Mouse (Mus musculus) heart, adult 2 months (tissue): ENCODE results near the gene Uqcr10. TPM values are rescaled to one million over a fixed set of nuclear protein-coding genes. Genes with fewer than 3 reads are reported as not detected.

Source experiments
- DNase-seq, 2 experiments: peaks; one replicate each; pipeline ENCODE4 v3.0.0; 2021
- H3K27ac ChIP-seq: fragments of 200-600 bp; 2 replicates; pipeline ENCODE4 v1.8.1; 2022
- H3K27me3 ChIP-seq: fragments of 200-500 bp; 2 replicates; pipeline ENCODE4 v1.6.1; 2012; ENCODE audit warnings: mild to moderate bottlenecking, low read length, inconsistent platforms, mixed read lengths; ENCODE audit not compliant: control insufficient read depth, insufficient read depth
- H3K36me3 ChIP-seq: fragments of 200-500 bp; 2 replicates; pipeline ENCODE4 v1.6.1; 2012; ENCODE audit warnings: low read length, inconsistent platforms; ENCODE audit not compliant: control insufficient read depth, insufficient read depth
- H3K4me1 ChIP-seq: fragments of 200-500 bp; 2 replicates; pipeline ENCODE4 v1.6.1; 2011; ENCODE audit warnings: low read length; ENCODE audit not compliant: control insufficient read depth, insufficient read depth
- H3K4me3 ChIP-seq: fragments of 200-600 bp; 2 replicates; pipeline ENCODE4 v1.8.1; 2022
- H3K79me2 ChIP-seq: fragments of 200-500 bp; replicated peaks from 2 replicates; pipeline ENCODE4 v1.6.1; 2012; ENCODE audit warnings: mild to moderate bottlenecking, inconsistent platforms, low read length, moderate library complexity, mixed read lengths; ENCODE audit not compliant: control insufficient read depth, insufficient read depth
- H3K9ac ChIP-seq: fragments of 200-500 bp; 2 replicates; pipeline ENCODE4 v1.6.1; 2012; ENCODE audit warnings: low read depth, mild to moderate bottlenecking, control low read depth, inconsistent platforms, low read length, mixed read lengths
- CTCF ChIP-seq: fragments of 200-600 bp; IDR thresholded peaks from 2 replicates; pipeline ENCODE4 v1.8.1; 2022; ENCODE audit warnings: antibody characterized with exemption, mild to moderate bottlenecking, moderate library complexity
- EP300 ChIP-seq: fragments of 200-500 bp; IDR thresholded peaks from 2 replicates; pipeline ENCODE4 v1.6.1; 2011; ENCODE audit warnings: low read depth, low read length, control low read depth; ENCODE audit not compliant: insufficient read depth
- POLR2A ChIP-seq: fragments of 200-500 bp; IDR thresholded peaks from 2 replicates; pipeline ENCODE4 v1.6.1; 2011; ENCODE audit warnings: mild to moderate bottlenecking, low read depth, low read length, control low read depth; ENCODE audit not compliant: insufficient read depth
- WGBS: fragments of 180-500 bp; shearing (Covaris S2); methylation state at CpG from one replicate; pipeline ENCODE4 v1.1.7; 2018; 5-methylcytosine and 5-hydroxymethylcytosine counted together
- intact Hi-C: fragments of 180-260 bp; cut with DNase I; formaldehyde crosslinking; loops from one replicate; pipeline ENCODE4 v1.15.1; 2025
- polyA plus RNA-seq: library from polyadenylated mRNA; depleted of rRNA; stranded (reverse); fragments of >200 nt; gene quantifications from 2 replicates; pipeline ENCODE4 v1.2.3, GENCODE M21; 2012
- total RNA-seq, 2 experiments: library from RNA; stranded (reverse); gene quantifications; 2 replicates each; pipeline ENCODE4 v1.2.3; 2021

Gene Uqcr10
- total and polyA plus RNA-seq, 3 experiments, result 1,404 to 2,149 (median 1,617) TPM

DNA sequence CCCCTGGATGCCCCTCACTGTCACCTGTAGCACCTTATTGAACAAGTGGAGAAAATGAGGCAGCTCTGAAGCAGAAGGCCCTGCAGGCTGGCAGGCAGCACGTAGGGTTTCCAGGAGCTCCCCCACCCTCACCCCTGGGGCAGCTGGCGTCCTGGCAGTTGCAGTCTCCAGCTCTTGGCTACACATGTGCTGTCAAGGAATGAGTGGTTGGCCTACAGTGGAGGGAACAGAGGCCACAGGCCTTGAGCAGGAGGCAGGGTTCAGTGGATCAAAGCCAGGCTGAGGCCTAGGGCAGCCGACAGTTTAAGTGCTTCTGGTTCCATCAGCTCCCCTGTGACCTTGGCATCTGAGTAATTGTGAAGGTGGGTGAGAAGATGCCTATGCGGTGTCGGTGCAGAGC, 26.8 kb upstream of the Uqcr10 start:
- intact Hi-C loops, result no loop called here
- no peak for TF ChIP-seq POLR2A
- no peak for TF ChIP-seq CTCF
- TF ChIP-seq EP300, result no peak
- DNase-seq, result no peak
- H3K4me1 ChIP-seq, result no peaks in the 10 kb centered on the region
- no peaks in the 10 kb centered on the region for H3K36me3 ChIP-seq
- no peak overlapping the region for H3K9ac ChIP-seq
- no peak overlapping the region for H3K27ac ChIP-seq
- H3K4me3 ChIP-seq, result no peak overlapping the region
- no peaks in the 10 kb centered on the region for H3K27me3 ChIP-seq
- H3K79me2 ChIP-seq, result no peaks in the 10 kb centered on the region
- 87% methylated on average over 5 of the region's 5 CpGs for WGBS

- Histone ChIP-seq H3K36me3 (no peaks in the 10 kb centered on the region), H3K27ac (no peak overlapping the region), H3K79me2 (no peaks in the 10 kb centered on the region), H3K9ac (no peak overlapping the region), H3K27me3 (no peaks in the 10 kb centered on the region), H3K4me3 (no peak overlapping the region), H3K4me1 (no peaks in the 10 kb centered on the region)
- 88% methylated on average over 6 of the region's 6 CpGs for WGBS
- DNase-seq, result no peak
- intact Hi-C loops, result no loop called here
- no peak for TF ChIP-seq EP300
- no peak for TF ChIP-seq CTCF
- TF ChIP-seq POLR2A, result no peak
These were observed 26.0 kb upstream of the Uqcr10 start for GRCm38 (mm10) chr11:4730096-4730495.

- H3K9ac ChIP-seq, result no peak overlapping the region
- TF ChIP-seq POLR2A (no peak), EP300 (no peak), CTCF (no peak)
- 33% methylated on average over 12 of the region's 12 CpGs for WGBS
- H3K4me1 ChIP-seq, result no peaks in the 10 kb centered on the region
- no peaks in the 10 kb centered on the region for H3K27me3 ChIP-seq
- H3K27ac ChIP-seq, result no peak overlapping the region
- H3K79me2 ChIP-seq, result no peaks in the 10 kb centered on the region
- DNase-seq, result no peak
- H3K36me3 ChIP-seq, result no peaks in the 10 kb centered on the region
- intact Hi-C loops, result no loop called here
- H3K4me3 ChIP-seq, result no peak overlapping the region
These were observed 25.5 kb upstream of the Uqcr10 start for GRCm38 (mm10) chr11:4729603-4730002.

DNA sequence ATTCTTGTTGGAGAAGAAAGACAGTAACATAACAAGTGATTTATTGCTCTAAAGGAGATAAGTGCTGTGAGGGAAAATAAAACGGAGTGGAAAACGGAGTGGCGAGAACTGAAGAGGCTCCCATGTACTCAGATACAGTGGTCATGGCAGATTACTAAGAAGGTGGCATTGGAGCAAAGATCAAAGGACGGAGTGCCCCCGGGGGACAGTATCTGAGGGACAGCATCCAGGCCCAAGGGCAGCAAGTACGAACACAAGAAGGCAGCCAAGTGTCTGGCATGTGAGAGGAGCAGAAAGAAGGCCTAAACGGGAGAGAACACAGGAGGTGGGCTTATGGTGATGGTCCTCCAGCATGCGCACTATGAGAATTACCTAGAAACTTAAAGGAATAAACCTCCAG, 17.6 kb upstream of the Uqcr10 start:
- H3K79me2 ChIP-seq, result no peaks in the 10 kb centered on the region
- H3K4me3 ChIP-seq, result no peak overlapping the region
- intact Hi-C loops, result no loop called here
- no peaks in the 10 kb centered on the region for H3K27me3 ChIP-seq
- TF ChIP-seq CTCF, result no peak
- no peak for TF ChIP-seq POLR2A
- TF ChIP-seq EP300, result no peak
- peaks cover 8% of the 10 kb centered on the region; the same call in 1 of the 2 replicates for H3K4me1 ChIP-seq
- H3K36me3 ChIP-seq, result no peaks in the 10 kb centered on the region
- H3K27ac ChIP-seq, result no peak overlapping the region
- H3K9ac ChIP-seq, result no peak overlapping the region
- 90% methylated on average over 8 of the region's 8 CpGs for WGBS
- DNase-seq, result no peak

- intact Hi-C loops, result no loop called here
- Histone ChIP-seq H3K27ac (no peak overlapping the region), H3K27me3 (no peaks in the 10 kb centered on the region), H3K36me3 (no peaks in the 10 kb centered on the region), H3K4me1 (peaks cover 8% of the 10 kb centered on the region; the same call in 1 of the 2 replicates), H3K79me2 (no peaks in the 10 kb centered on the region), H3K4me3 (no peak overlapping the region), H3K9ac (no peak overlapping the region)
- TF ChIP-seq EP300 (no peak), POLR2A (no peak), CTCF (no peak)
- no peak for DNase-seq
- WGBS, result 72% methylated on average over 7 of the region's 7 CpGs
These were observed 16.9 kb upstream of the Uqcr10 start for GRCm38 (mm10) chr11:4720900-4721580.

DNA sequence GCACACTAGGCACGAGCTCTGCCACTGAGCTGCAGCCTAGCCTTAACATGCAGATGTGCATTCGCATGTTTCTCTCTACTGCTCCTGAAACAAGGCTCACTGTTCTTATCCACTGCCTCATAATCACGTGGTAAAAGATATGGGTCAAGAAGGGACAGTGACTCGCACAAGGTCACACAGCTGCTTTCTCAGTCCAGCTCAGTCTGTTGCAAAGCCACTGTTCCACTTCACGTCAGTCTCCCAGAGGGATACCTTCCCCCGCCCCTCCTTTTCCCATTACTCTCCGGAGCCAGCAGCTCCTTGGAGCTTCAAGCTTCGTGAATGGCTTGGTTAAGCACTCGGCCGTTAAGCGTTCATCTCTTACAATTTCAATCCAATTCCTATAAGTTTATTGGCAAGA, 16.3 kb upstream of the Uqcr10 start:
- H3K4me3 ChIP-seq, result no peak overlapping the region
- no peaks in the 10 kb centered on the region for H3K27me3 ChIP-seq
- no peak overlapping the region for H3K9ac ChIP-seq
- TF ChIP-seq CTCF, result no peak
- peaks cover 8% of the 10 kb centered on the region; the same call in 1 of the 2 replicates for H3K4me1 ChIP-seq
- no peaks in the 10 kb centered on the region for H3K36me3 ChIP-seq
- 76% methylated on average over 11 of the region's 11 CpGs for WGBS
- 0 out of 2 replicates have a peak, but pooled peaks cover 1% of the 10 kb centered on the region for H3K79me2 ChIP-seq
- intact Hi-C loops, result no loop called here
- no peak overlapping the region for H3K27ac ChIP-seq
- no peak for DNase-seq
